Comparison of ENCODE assay signal across 9 mouse cellular contexts in genomic region chr19:38027881-38028521, GRCm38 (mm10). TPM values are rescaled to one million over a fixed set of nuclear protein-coding genes. Genes with fewer than 3 reads are reported as not detected.
DNase-seq lines count a peak whose midpoint lies in the region; ATAC-seq and TF ChIP-seq lines count a peak whose summit lies in the region.
"Had no signal": no experiment of that assay in that cellular context is flagged by ENCODE, and none has a peak within 500 bp of the region (broad histone marks: within the 10 kb centered on the region; RNA-seq: fewer than 3 reads in every experiment).

No protein-coding gene starts in this region.

- no peaks in the 10 kb centered on the region for H3K27me3 ChIP-seq in heart, embryonic 11.5 days (ENCODE audit: control insufficient read depth, insufficient read depth, low read length)
- no peaks in the 10 kb centered on the region for H3K27me3 ChIP-seq in liver, adult 2 months (ENCODE audit: control insufficient read depth, insufficient read depth, low read length)

- no peaks in the 10 kb centered on the region for H3K36me3 ChIP-seq in heart, embryonic 11.5 days (ENCODE audit: control insufficient read depth, insufficient read depth, low read length)
- H3K36me3 ChIP-seq in liver, adult 2 months (ENCODE audit: control insufficient read depth, insufficient read depth, low read length), result no peaks in the 10 kb centered on the region
- H3K36me3 ChIP-seq in macrophage (ENCODE audit: inconsistent target), result no peaks in the 10 kb centered on the region

- no peak for TF ChIP-seq CTCF in liver, adult 2 months (IDR thresholded peaks at IDR 0.05; ENCODE audit: low read depth, low read length)

- H3K79me2 ChIP-seq in liver, adult 2 months (ENCODE audit: control insufficient read depth, insufficient read depth, low read length), result no peaks in the 10 kb centered on the region
- peaks cover 90% of the 10 kb centered on the region for H3K79me2 ChIP-seq in macrophage (ENCODE audit: inconsistent target)

- peak; percentile 55 to 57 for DNase-seq in heart, adult 18-20 months
- peak; percentile 45 for DNase-seq in heart, postnatal 4 days
- peak; percentile 69 for DNase-seq in liver, adult 2 months (ENCODE audit: extremely low read depth, low read depth, low spot score)
- no peak for DNase-seq in spleen, adult 18-20 months
- no peak for DNase-seq in layer of hippocampus, postnatal 10 days (ENCODE audit: low spot score in 2 of 2)
- DNase-seq: gastrocnemius, postnatal 10 days had no signal

- no peaks in the 10 kb centered on the region for H3K9me3 ChIP-seq in heart, embryonic 11.5 days (replicated peaks; ENCODE audit: control insufficient read depth, low read length)

- no peak for TF ChIP-seq POLR2A in liver, adult 2 months (IDR thresholded peaks at IDR 0.05; ENCODE audit: extremely low read depth, insufficient read depth, low read length)

- H3K4me3 ChIP-seq in heart, embryonic 11.5 days (ENCODE audit: low read depth, low read length), result no peak overlapping the region
- H3K4me3 ChIP-seq in liver, adult 2 months (ENCODE audit: insufficient read depth, low read depth, low read length), result no peak overlapping the region
- H3K4me3 ChIP-seq in macrophage (ENCODE audit: inconsistent target), result no peak overlapping the region

- no peak overlapping the region for H3K4me2 ChIP-seq in heart, embryonic 11.5 days

- ATAC-seq in heart, embryonic 11.5 days (replicated peaks; ENCODE audit: insufficient number of reproducible peaks, low FRiP score, low TSS enrichment), result no peak
- no peak for ATAC-seq in megakaryocyte progenitor cell, adult 5-6 weeks (replicated peaks; ENCODE audit: poor library complexity)

- H3K9ac ChIP-seq in heart, embryonic 11.5 days (ENCODE audit: low read depth, low read length), result no peak overlapping the region
- H3K9ac ChIP-seq in liver, adult 2 months (ENCODE audit: low read depth, low read length), result no peak overlapping the region

- WGBS in heart, embryonic 11.5 days (ENCODE audit: insufficient replicate concordance), result 51% methylated on average over 10 of the region's 10 CpGs
- 34% methylated on average over 10 of the region's 10 CpGs for WGBS in liver, adult 2 months
- WGBS in macrophage (ENCODE audit: missing documents), result 87% methylated on average over 9 of the region's 10 CpGs

- H3K4me1 ChIP-seq in heart, embryonic 11.5 days (ENCODE audit: control insufficient read depth, insufficient read depth, low read length), result peaks cover 29% of the 10 kb centered on the region
- no peaks in the 10 kb centered on the region; the same call in 1 of the 2 replicates for H3K4me1 ChIP-seq in liver, adult 2 months (ENCODE audit: control insufficient read depth, insufficient read depth, low read length)

- no peak overlapping the region for H3K27ac ChIP-seq in heart, embryonic 11.5 days (ENCODE audit: low read depth, low read length)
- H3K27ac ChIP-seq in liver, adult 2 months (replicated peaks; ENCODE audit: insufficient read depth, low read depth, low read length), result no peak overlapping the region; the same call in 1 of the 2 replicates
- peak overlapping the region; percentile 89; the same call in 1 of the 2 replicates for H3K27ac ChIP-seq in macrophage

RNA-seq across cellular contexts. Expression of gene Myof, which starts 15.4 kb away (rescaled TPM):
- total RNA-seq in heart, adult 18-20 months (2021), result 10 to 100 TPM in 1 of 2 experiments, 1 to 10 TPM in 1; 5.6 to 13.0 TPM
- polyA plus RNA-seq in heart, embryonic 11.5 days (2014; fragmentation: Nextera tagmentation; extraction: Ambion mirVana), result 7.4 and 8.5 TPM in 2 replicates
- 10 to 100 TPM; 15.5 to 16.4 TPM for total RNA-seq in heart, postnatal 4 days (2021)
- 2.1 TPM in 2 replicates for total RNA-seq in liver, adult 2 months (2014; rRNA removed)
- polyA plus RNA-seq in liver, adult 2 months (2012; rRNA removed), result 0.48 and 0.60 TPM in 2 replicates
- 100 to 1,000 TPM; 263 to 895 (median 496) TPM for total RNA-seq in macrophage (2018; cell fraction: chromatin; rRNA removed)
- 100 to 1,000 TPM; 124 to 277 (median 175) TPM for total RNA-seq in macrophage (2018; cell fraction: cytosol; rRNA removed)
- total RNA-seq in macrophage (2018; cell fraction: nucleus; rRNA removed), result 100 to 1,000 TPM; 215 to 589 (median 305) TPM
- polyA plus RNA-seq in macrophage (2018), result 161 to 281 TPM (median 178 TPM) in 3 replicates
- total RNA-seq in megakaryocyte progenitor cell, adult 5-6 weeks (2015), result 3.1 and 3.5 TPM in 2 replicates
- total RNA-seq in megakaryocyte progenitor cell, adult 5-6 weeks (2017), result 0.71 and 1.6 TPM in 2 replicates
- total RNA-seq in layer of hippocampus, postnatal 10 days (2021), result 1 to 10 TPM; 6.6 to 8.0 TPM

RNA-seq across cellular contexts. Expression of gene Cep55, which starts 26.8 kb away (rescaled TPM):
- under 1 TPM; 0.23 to 0.37 TPM for total RNA-seq in heart, adult 18-20 months (2021)
- 28.1 and 30.5 TPM in 2 replicates for polyA plus RNA-seq in heart, embryonic 11.5 days (2014; fragmentation: Nextera tagmentation; extraction: Ambion mirVana)
- total RNA-seq in heart, postnatal 4 days (2021), result 10 to 100 TPM; 18.5 to 20.3 TPM
- 0.18 and 0.60 TPM in 2 replicates for total RNA-seq in liver, adult 2 months (2014; rRNA removed)
- 0.05 TPM in 1 of 2 replicates, not detected in the other for polyA plus RNA-seq in liver, adult 2 months (2012; rRNA removed)
- total RNA-seq in macrophage (2018; cell fraction: chromatin; rRNA removed), result 10 to 100 TPM in 1 of 26 experiments, 1 to 10 TPM in 21, under 1 TPM in 4; 0.52 to 12.2 (median 2.1) TPM
- total RNA-seq in macrophage (2018; cell fraction: cytosol; rRNA removed), result 1 to 10 TPM in 23 of 26 experiments, under 1 TPM in 3; 0.82 to 5.8 (median 1.9) TPM
- total RNA-seq in macrophage (2018; cell fraction: nucleus; rRNA removed), result 10 to 100 TPM in 1 of 26 experiments, 1 to 10 TPM in 19, under 1 TPM in 6; 0.47 to 11.5 (median 1.6) TPM
- 0.91 to 8.9 TPM (median 6.7 TPM) in 3 replicates for polyA plus RNA-seq in macrophage (2018)
- total RNA-seq in megakaryocyte progenitor cell, adult 5-6 weeks (2015), result 46.9 and 58.5 TPM in 2 replicates
- total RNA-seq in megakaryocyte progenitor cell, adult 5-6 weeks (2017), result 52.4 and 56.9 TPM in 2 replicates
- total RNA-seq in layer of hippocampus, postnatal 10 days (2021), result 1 to 10 TPM; 1.9 to 2.1 TPM

Comparison
In these comparisons a context has a peak if more than half of its experiments do, and no peak if none do; other contexts are left out.
1. RNA of gene Cep55, which starts 26.8 kb away (total RNA-seq): 46.9 to 58.5 TPM in megakaryocyte progenitor cell, adult 5-6 weeks and 18.5 to 20.3 TPM in heart, postnatal 4 days; 1.9 to 2.1 TPM in layer of hippocampus, postnatal 10 days, 0.23 to 0.37 TPM in heart, adult 18-20 months and 0.18 to 0.60 TPM in liver, adult 2 months; every median in the first group is over 4 times any median in the second.
2. DNase-seq: peak in heart, adult 18-20 months (2 of 2), heart, postnatal 4 days (single experiment) and liver, adult 2 months (single experiment); none in spleen, adult 18-20 months (0 of 2) and layer of hippocampus, postnatal 10 days (0 of 2).